Mouse (Mus musculus) erythroblast, embryonic 14.5 days (primary cell): ENCODE measurements around the gene Syngr4.

Experiments
- GATA1 ChIP-seq: IDR thresholded peaks from 2 replicates; pipeline ENCODE4 v1.6.1; 2012; ENCODE audit warnings: low read length, inconsistent platforms, mixed read lengths
- TAL1 ChIP-seq: IDR thresholded peaks from 3 replicates; pipeline ENCODE4 v1.6.1; 2012; ENCODE audit warnings: low read length, inconsistent platforms, mixed read lengths

DNA sequence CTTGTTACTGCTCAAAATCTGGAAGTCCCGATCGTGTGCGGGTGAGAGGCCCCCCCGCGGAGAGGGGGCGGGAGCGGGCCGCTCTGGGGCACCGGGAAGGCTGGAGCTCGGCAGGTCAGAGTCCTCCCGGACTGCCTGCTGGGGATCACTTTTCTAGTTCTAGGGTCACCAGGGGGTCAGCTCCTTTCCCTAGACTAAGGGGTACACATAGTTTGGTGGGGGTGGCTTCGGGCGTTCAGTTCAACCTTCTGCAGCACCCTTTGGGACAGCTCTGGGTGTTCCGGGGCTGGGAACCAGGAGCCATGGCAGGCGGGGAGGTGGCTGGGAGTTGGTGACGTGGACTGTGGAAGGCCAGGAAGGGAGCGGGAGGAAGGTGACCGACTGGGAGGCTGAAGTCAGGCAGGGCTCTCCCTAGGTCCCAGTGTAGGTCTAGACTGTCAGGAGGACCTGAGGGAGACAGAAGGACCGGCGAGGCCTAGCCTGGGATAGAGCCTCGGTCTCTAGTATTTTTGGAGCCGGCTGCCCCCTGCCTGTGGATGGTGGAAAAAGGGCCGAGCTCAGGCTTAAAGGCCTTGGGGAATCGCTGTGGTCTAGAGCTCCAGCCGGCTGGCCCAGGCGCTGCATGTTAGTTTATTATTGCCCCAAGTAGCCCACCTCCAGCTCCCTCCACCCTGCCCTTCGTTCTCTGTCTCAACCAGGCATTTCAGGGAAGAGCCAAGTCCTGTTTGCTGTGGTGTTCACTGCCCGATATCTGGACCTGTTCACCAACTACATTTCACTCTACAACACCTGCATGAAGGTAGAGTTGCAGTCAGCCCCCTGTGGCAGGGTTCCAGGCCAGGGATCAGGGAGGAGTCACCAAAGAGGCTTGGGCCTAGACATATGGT is 23.2 kb downstream of the Syngr4 start:
- TF ChIP-seq GATA1 (no peak), TAL1 (no peak)
